Mouse (Mus musculus): ENCODE measurements around the gene Plekhg6.

The Plekhg6 gene

GRCm38 (mm10) chr6:125386080-125386479, 5.5 kb upstream of the Plekhg6 start:
- in situ Hi-C loops (cut with MseI, MboI) = no loop called here

- in situ Hi-C loops (cut with MseI, MboI) = no loop called here
Observed at GRCm38 (mm10) chr6:125385066-125385974, 4.7 kb upstream of the Plekhg6 start.

- in situ Hi-C loops (cut with MseI, MboI) = no loop called here
Observed at GRCm38 (mm10) chr6:125382024-125382423, 1.4 kb upstream of the Plekhg6 start.

GRCm38 (mm10) chr6:125379781-125380180, 812 bp downstream of the Plekhg6 start:
- in situ Hi-C loops (cut with MseI, MboI) = no loop called here

- in situ Hi-C loops (cut with MseI, MboI) = no loop called here
Observed at GRCm38 (mm10) chr6:125378621-125379020, 2.0 kb downstream of the Plekhg6 start.

GRCm38 (mm10) chr6:125377582-125378451, 2.8 kb downstream of the Plekhg6 start:
- in situ Hi-C loops (cut with MseI, MboI) = no loop called here

GRCm38 (mm10) chr6:125377042-125377441, 3.6 kb downstream of the Plekhg6 start:
- in situ Hi-C loops (cut with MseI, MboI) = no loop called here

- in situ Hi-C loops (cut with MseI, MboI) = loop anchor here (5.0 to 10.0 kb wide), 2 partner anchors 36 to 93 kb away; no protein-coding TSS in a partner anchor
Observed at GRCm38 (mm10) chr6:125367758-125368371, 12.7 kb downstream of the Plekhg6 start.

GRCm38 (mm10) chr6:125366133-125366532, 14.5 kb downstream of the Plekhg6 start:
- in situ Hi-C loops (cut with MseI, MboI) = loop anchor here (5.0 to 10.0 kb wide), 2 partner anchors 34 to 91 kb away; no protein-coding TSS in a partner anchor

- in situ Hi-C loops (cut with MseI, MboI) = loop anchor here (5.0 to 10.0 kb wide), 2 partner anchors 33 to 91 kb away; no protein-coding TSS in a partner anchor
Observed at GRCm38 (mm10) chr6:125365522-125365921, 15.1 kb downstream of the Plekhg6 start.

- in situ Hi-C loops (cut with MseI, MboI) = loop anchor here in 1 of 2 experiments (10.0 kb wide), 1 partner anchor 90 kb away; no protein-coding TSS in a partner anchor
Observed at GRCm38 (mm10) chr6:125364448-125364847, 16.1 kb downstream of the Plekhg6 start.

- in situ Hi-C loops (cut with MseI, MboI) = loop anchor here in 1 of 2 experiments (10.0 kb wide), 1 partner anchor 89 kb away; no protein-coding TSS in a partner anchor
Observed at GRCm38 (mm10) chr6:125363451-125364242, 16.9 kb downstream of the Plekhg6 start.

GRCm38 (mm10) chr6:125363021-125363420, 17.6 kb downstream of the Plekhg6 start:
- in situ Hi-C loops (cut with MseI, MboI) = loop anchor here in 1 of 2 experiments (10.0 kb wide), 1 partner anchor 88 kb away; no protein-coding TSS in a partner anchor

GRCm38 (mm10) chr6:125361467-125362291, 18.9 kb downstream of the Plekhg6 start:
- in situ Hi-C loops (cut with MseI, MboI) = loop anchor here in 1 of 2 experiments (10.0 kb wide), 1 partner anchor 87 kb away; no protein-coding TSS in a partner anchor

GRCm38 (mm10) chr6:125360846-125361245, 19.7 kb downstream of the Plekhg6 start:
- in situ Hi-C loops (cut with MseI, MboI) = loop anchor here in 1 of 2 experiments (10.0 kb wide), 1 partner anchor 86 kb away; no protein-coding TSS in a partner anchor

- in situ Hi-C loops (cut with MseI, MboI) = loop anchor here in 1 of 2 experiments (10.0 kb wide), 1 partner anchor 85 kb away; no protein-coding TSS in a partner anchor
Observed at GRCm38 (mm10) chr6:125359999-125360398, 20.6 kb downstream of the Plekhg6 start.

GRCm38 (mm10) chr6:125357334-125357733, 23.3 kb downstream of the Plekhg6 start:
- in situ Hi-C loops (cut with MseI, MboI) = no loop called here

GRCm38 (mm10) chr6:125356264-125356663, 24.3 kb downstream of the Plekhg6 start:
- in situ Hi-C loops (cut with MseI, MboI) = no loop called here

- in situ Hi-C loops (cut with MseI, MboI) = no loop called here
Observed at GRCm38 (mm10) chr6:125355197-125355741, 25.3 kb downstream of the Plekhg6 start.

Measured in mouse trophoblast stem cell (cell line).